Mouse (Mus musculus) natural killer cell, adult 2 months (primary cell): ENCODE results near the gene 1700003E16Rik.

ENCODE experiments used
- DNase-seq, 2 experiments: peaks; one replicate each; pipeline ENCODE4 v3.0.0; 2022; ENCODE audit warnings: low spot score in 2 of 2

The 1700003E16Rik gene

GRCm38 (mm10) chr6:83156259-83156684 lies at the start of gene 1700003E16Rik, which contains the start of gene Wdr54:
Gene 1700003E16Rik, plus strand, starts transcription at chr6:83156404.
Gene Wdr54, minus strand, starts transcription at chr6:83156397.
- DNase-seq = peak in 1 of 2 experiments; percentile 32

- DNase-seq = peak; percentile 76 to 80
Measured at GRCm38 (mm10) chr6:83107566-83108400, 48.4 kb upstream of the 1700003E16Rik start.

GRCm38 (mm10) chr6:83108762-83109668 lies 47.2 kb upstream of the 1700003E16Rik start, which contains the start of gene Mrpl53:
Gene Mrpl53, plus strand, starts transcription at chr6:83109040.
- peak; percentile 63 to 67 for DNase-seq

GRCm38 (mm10) chr6:83111510-83112136 lies 44.6 kb upstream of the 1700003E16Rik start:
- no peak for DNase-seq

GRCm38 (mm10) chr6:83115011-83115671 lies 41.1 kb upstream of the 1700003E16Rik start, which contains the start of gene Mogs:
Gene Mogs, plus strand, starts transcription at chr6:83115496.
- peak; percentile 91 for DNase-seq

GRCm38 (mm10) chr6:83115682-83116372 lies 40.4 kb upstream of the 1700003E16Rik start:
- DNase-seq = no peak

GRCm38 (mm10) chr6:83116373-83117164 lies 39.6 kb upstream of the 1700003E16Rik start:
- no peak for DNase-seq

- DNase-seq = no peak
Measured at GRCm38 (mm10) chr6:83117165-83117438, 39.1 kb upstream of the 1700003E16Rik start.

- no peak for DNase-seq
Measured at GRCm38 (mm10) chr6:83117616-83118015, 38.6 kb upstream of the 1700003E16Rik start.

GRCm38 (mm10) chr6:83118369-83118768 lies 37.8 kb upstream of the 1700003E16Rik start:
- no peak for DNase-seq

GRCm38 (mm10) chr6:83118825-83119733 lies 37.1 kb upstream of the 1700003E16Rik start:
- no peak for DNase-seq

- no peak for DNase-seq
Measured at GRCm38 (mm10) chr6:83119734-83120051, 36.5 kb upstream of the 1700003E16Rik start.

GRCm38 (mm10) chr6:83120930-83121862 lies 35.0 kb upstream of the 1700003E16Rik start, which contains the start of gene Wbp1:
Gene Wbp1, minus strand, starts transcription at chr6:83121559.
- DNase-seq = peak; percentile 95

GRCm38 (mm10) chr6:83121863-83122710 lies 34.1 kb upstream of the 1700003E16Rik start:
- DNase-seq = no peak

GRCm38 (mm10) chr6:83122961-83123360 lies 33.2 kb upstream of the 1700003E16Rik start:
- DNase-seq = no peak

GRCm38 (mm10) chr6:83124851-83125312 lies 31.3 kb upstream of the 1700003E16Rik start:
- peak; percentile 90 to 93 for DNase-seq

GRCm38 (mm10) chr6:83125331-83125730 lies 30.9 kb upstream of the 1700003E16Rik start, which contains the start of gene Ino80b:
Gene Ino80b, minus strand, starts transcription at chr6:83125431.
- no peak for DNase-seq
